Mouse (Mus musculus) left cerebral cortex, postnatal 10 days (tissue): ENCODE data around the gene Ecsit. TPM values are rescaled to one million over a fixed set of nuclear protein-coding genes. Genes with fewer than 3 reads are reported as not detected.

Experiments used
- microRNA-seq: library from miRNA; unstranded; fragments of <30 nt; microRNA quantifications from one replicate; pipeline ENCODE4 v1.2.0, GENCODE M21; 2022
- total RNA-seq, 2 experiments: library from RNA; stranded (reverse); gene quantifications; 2 replicates each; pipeline ENCODE4 v1.2.3; 2021

The Ecsit gene
- total RNA-seq, 2 experiments from 2014 or later: 40.5 to 42.8 TPM

Small RNA genes within 50 kb of the gene (microRNA-seq; reads per million reads assigned to microRNA genes)
- gene Mir7084: 1.4 reads per million

Other genes with a start within 250 kb of the Ecsit start
- gene Angptl8, start 249.9 kb downstream of the Ecsit start, total RNA-seq: not detected
- gene Dock6, start 232.8 kb downstream of the Ecsit start, total RNA-seq: 10 to 100 TPM; 23.5 to 25.2 TPM
- gene Rab3d, start 167.2 kb downstream of the Ecsit start, total RNA-seq: 10 to 100 TPM; 22.0 to 25.0 TPM
- gene Ccdc159, start 158.0 kb downstream of the Ecsit start, total RNA-seq: 10 to 100 TPM; 15.3 to 15.8 TPM
- 10 to 100 TPM; 31.2 to 35.1 TPM for gene Tmem205, start 157.9 kb downstream of the Ecsit start, total RNA-seq
- 100 to 1,000 TPM; 259 to 269 TPM for gene Plppr2, start 148.4 kb downstream of the Ecsit start, total RNA-seq
- gene Swsap1, start 129.7 kb downstream of the Ecsit start, total RNA-seq: 10 to 100 TPM; 12.6 to 14.9 TPM
- gene Epor, start 121.9 kb downstream of the Ecsit start, total RNA-seq: 1 to 10 TPM; 1.4 to 1.9 TPM
- gene Rgl3, start 96.0 kb downstream of the Ecsit start, total RNA-seq: 1 to 10 TPM; 1.3 to 1.8 TPM
- 1 to 10 TPM; 5.2 to 6.7 TPM for gene Ccdc151, start 82.8 kb downstream of the Ecsit start, total RNA-seq
- gene Prkcsh, start 82.6 kb downstream of the Ecsit start, total RNA-seq: 10 to 100 TPM; 92.2 to 94.9 TPM
- 100 to 1,000 TPM; 184 to 210 TPM for gene Elavl3, start 33.4 kb downstream of the Ecsit start, total RNA-seq
- under 1 TPM; 0.85 to 0.94 TPM for gene Gm49318, start 14.2 kb downstream of the Ecsit start, total RNA-seq
- 10 to 100 TPM; 20.7 to 20.8 TPM for gene Zfp653, start 14.1 kb downstream of the Ecsit start, total RNA-seq
- under 1 TPM; 0.20 to 0.39 TPM for gene Cnn1, start 13.8 kb upstream of the Ecsit start, total RNA-seq
- 10 to 100 TPM; 63.0 to 63.7 TPM for gene Elof1, start 31.7 kb upstream of the Ecsit start, total RNA-seq
- under 1 TPM; 0.61 to 0.75 TPM for gene Acp5, start 50.3 kb upstream of the Ecsit start, total RNA-seq
- 10 to 100 TPM; 40.9 to 42.3 TPM for gene Pigyl, start 71.4 kb upstream of the Ecsit start, total RNA-seq
- gene Zfp872, start 102.7 kb upstream of the Ecsit start, total RNA-seq: under 1 TPM; 0.21 to 0.39 TPM
- 10 to 100 TPM; 13.6 to 15.6 TPM for gene Zfp809, start 140.3 kb upstream of the Ecsit start, total RNA-seq
- gene Zfp599, start 174.5 kb upstream of the Ecsit start, total RNA-seq: 1 to 10 TPM; 3.7 to 4.2 TPM
- 10 to 100 TPM; 22.1 to 25.5 TPM for gene Zfp810, start 222.2 kb upstream of the Ecsit start, total RNA-seq